Mouse (Mus musculus): Measurements from ENCODE around the gene Cyp2j9. TPM values are rescaled to one million over a fixed set of nuclear protein-coding genes. Genes with fewer than 3 reads are reported as not detected.

Cyp2j9 gene
- polyA plus RNA-seq, 1 experiment from 2014 or later: 3.0 TPM

DNA sequence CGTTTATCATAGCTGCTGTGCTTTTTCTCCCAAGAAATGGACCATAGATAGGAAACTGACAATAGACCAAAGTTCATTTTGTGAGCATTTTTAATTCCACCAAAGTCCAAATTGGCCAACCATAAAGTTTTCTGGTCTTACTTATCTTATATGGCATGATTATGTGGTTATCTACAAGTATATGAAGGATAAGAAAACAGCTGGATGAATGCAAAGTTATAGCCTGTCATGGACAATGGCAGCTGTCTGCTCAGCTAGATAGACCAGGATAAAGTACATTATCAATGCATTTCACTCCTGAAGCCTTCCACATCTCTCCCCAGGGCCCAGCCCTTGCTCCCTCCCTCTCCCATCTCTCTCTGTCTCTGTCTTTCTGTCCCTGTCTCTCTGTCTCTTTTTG lies 30.9 kb downstream of the Cyp2j9 start:
- WGBS: 85% methylated on average over 1 of the region's 1 CpGs
- no peak for ATAC-seq

GRCm38 (mm10) chr4:96559781-96560180 lies 31.6 kb downstream of the Cyp2j9 start:
- no peak overlapping the region for H3K9ac ChIP-seq (ENCODE audit: low read length)
- no peaks in the 10 kb centered on the region for H3K9me3 ChIP-seq (replicated peaks; ENCODE audit: control insufficient read depth, low read length)
- H3K27ac ChIP-seq (ENCODE audit: low read depth, low read length): no peak overlapping the region
- no peak overlapping the region for H3K4me2 ChIP-seq (ENCODE audit: low read length)
- H3K36me3 ChIP-seq (ENCODE audit: control insufficient read depth, insufficient read depth, low read length): no peaks in the 10 kb centered on the region
- peak; percentile 4 for DNase-seq (ENCODE audit: low spot score)
- no peak for ATAC-seq
- H3K4me3 ChIP-seq (ENCODE audit: low read depth, low read length): no peak overlapping the region
- WGBS: 82% methylated on average over 1 of the region's 1 CpGs
- H3K27me3 ChIP-seq (replicated peaks; ENCODE audit: control insufficient read depth, insufficient read depth, low read length): no peaks in the 10 kb centered on the region
- H3K4me1 ChIP-seq (ENCODE audit: control insufficient read depth, insufficient read depth, low read length): no peaks in the 10 kb centered on the region

More for the DNA sequence above, 30.9 kb downstream of the Cyp2j9 start:
- Histone ChIP-seq H3K4me3 (ENCODE audit: low read depth, low read length) (no peak overlapping the region), H3K36me3 (ENCODE audit: control insufficient read depth, insufficient read depth, low read length) (no peaks in the 10 kb centered on the region), H3K27ac (ENCODE audit: low read depth, low read length) (no peak overlapping the region), H3K9ac (ENCODE audit: low read length) (no peak overlapping the region), H3K9me3 (replicated peaks; ENCODE audit: control insufficient read depth, low read length) (no peaks in the 10 kb centered on the region), H3K4me1 (ENCODE audit: control insufficient read depth, insufficient read depth, low read length) (no peaks in the 10 kb centered on the region), H3K4me2 (ENCODE audit: low read length) (no peak overlapping the region), H3K27me3 (replicated peaks; ENCODE audit: control insufficient read depth, insufficient read depth, low read length) (no peaks in the 10 kb centered on the region)
- no peak for DNase-seq (ENCODE audit: low spot score)

DNA sequence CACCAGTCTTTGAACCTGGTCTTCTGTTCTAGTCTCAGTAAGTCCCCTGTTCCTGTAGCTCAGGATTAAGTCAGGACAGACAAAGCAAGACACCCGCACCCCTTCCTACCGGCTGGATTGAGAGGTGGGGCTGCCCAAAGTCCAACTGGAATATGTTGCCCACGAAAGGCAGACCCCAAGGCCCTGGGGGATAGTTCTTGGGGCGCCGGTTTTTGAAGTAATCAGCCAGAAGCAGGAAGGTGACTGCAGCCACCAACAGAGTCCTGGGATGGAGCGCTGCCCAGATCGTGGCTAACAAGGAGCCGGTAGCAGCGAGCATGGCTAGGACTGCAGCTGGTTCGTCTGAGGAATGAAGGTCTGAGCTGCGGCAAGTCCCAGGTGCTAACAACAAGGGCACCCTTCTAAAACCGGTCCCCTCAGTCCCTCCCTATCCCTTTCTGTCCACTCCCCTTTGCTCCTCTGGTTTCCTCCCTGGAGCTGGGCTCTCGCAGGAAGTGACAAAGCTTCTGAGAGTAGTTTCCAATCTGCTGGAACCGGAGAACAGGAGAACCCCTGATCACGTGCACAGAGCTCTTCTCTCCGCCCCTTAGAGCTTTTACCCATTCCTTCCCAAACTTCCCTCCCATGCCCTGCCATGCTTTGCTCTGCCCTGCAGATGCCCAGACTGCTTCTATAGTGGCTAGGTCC lies 38.1 kb downstream of the Cyp2j9 start, which contains the start of gene Cyp2j6:
TSS of gene Cyp2j6 (minus strand) at position 529 of the 687 bp plus-strand sequence.
- 7% methylated on average over 16 of the region's 16 CpGs for WGBS
- DNase-seq (ENCODE audit: low spot score) (peak; percentile 75), ATAC-seq (peak; percentile 93)
- H3K27ac ChIP-seq (ENCODE audit: low read depth, low read length): 0 out of 2 replicates have a peak within 1 kb of the TSS, but pooled peaks have one; percentile 16
- 0 out of 2 replicates have a peak, but pooled peaks cover 2% of the 10 kb centered on the region for H3K4me1 ChIP-seq (ENCODE audit: control insufficient read depth, insufficient read depth, low read length)
- no peaks in the 10 kb centered on the region for H3K36me3 ChIP-seq (ENCODE audit: control insufficient read depth, insufficient read depth, low read length)
- no peaks in the 10 kb centered on the region for H3K9me3 ChIP-seq (replicated peaks; ENCODE audit: control insufficient read depth, low read length)
- no peaks in the 10 kb centered on the region for H3K27me3 ChIP-seq (replicated peaks; ENCODE audit: control insufficient read depth, insufficient read depth, low read length)
- peak within 1 kb of the TSS; percentile 48 for H3K4me3 ChIP-seq (ENCODE audit: low read depth, low read length)
- peak within 1 kb of the TSS; percentile 68 for H3K4me2 ChIP-seq (ENCODE audit: low read length)
- peak within 1 kb of the TSS; percentile 77 for H3K9ac ChIP-seq (ENCODE audit: low read length)

GRCm38 (mm10) chr4:96551619-96552018 lies 39.8 kb downstream of the Cyp2j9 start:
- Histone ChIP-seq H3K9ac (ENCODE audit: low read length) (no peak overlapping the region), H3K27ac (ENCODE audit: low read depth, low read length) (no peak overlapping the region), H3K36me3 (ENCODE audit: control insufficient read depth, insufficient read depth, low read length) (no peaks in the 10 kb centered on the region), H3K9me3 (replicated peaks; ENCODE audit: control insufficient read depth, low read length) (no peaks in the 10 kb centered on the region), H3K4me2 (ENCODE audit: low read length) (no peak overlapping the region), H3K27me3 (replicated peaks; ENCODE audit: control insufficient read depth, insufficient read depth, low read length) (no peaks in the 10 kb centered on the region), H3K4me1 (ENCODE audit: control insufficient read depth, insufficient read depth, low read length) (0 out of 2 replicates have a peak, but pooled peaks cover 2% of the 10 kb centered on the region), H3K4me3 (ENCODE audit: low read depth, low read length) (no peak overlapping the region)
- ATAC-seq: no peak
- DNase-seq (ENCODE audit: low spot score): no peak
- WGBS: 98% methylated on average over 3 of the region's 3 CpGs

DNA sequence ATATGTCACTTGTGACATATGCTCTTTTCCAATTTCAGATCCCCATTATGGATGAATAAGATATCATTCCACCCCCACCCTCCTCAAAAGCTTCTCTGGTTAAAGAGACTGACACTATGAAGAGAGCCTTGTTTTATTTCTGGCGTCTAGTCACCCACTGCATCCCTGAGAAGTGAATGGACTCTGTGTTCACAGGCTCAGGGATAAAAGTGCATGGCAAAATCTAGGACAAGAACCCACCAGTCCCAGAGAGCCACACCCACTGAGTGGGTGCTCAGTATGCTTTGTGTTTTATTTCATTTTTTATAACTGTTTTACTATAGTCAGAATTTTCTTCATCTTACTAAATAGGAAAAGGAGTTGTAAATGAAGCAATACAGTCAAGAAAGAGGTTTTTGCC lies 45.4 kb downstream of the Cyp2j9 start:
- no peak for ATAC-seq
- Histone ChIP-seq H3K27ac (ENCODE audit: low read depth, low read length) (no peak overlapping the region), H3K27me3 (replicated peaks; ENCODE audit: control insufficient read depth, insufficient read depth, low read length) (no peaks in the 10 kb centered on the region), H3K4me2 (ENCODE audit: low read length) (no peak overlapping the region), H3K9ac (ENCODE audit: low read length) (no peak overlapping the region), H3K4me1 (ENCODE audit: control insufficient read depth, insufficient read depth, low read length) (no peaks in the 10 kb centered on the region), H3K4me3 (ENCODE audit: low read depth, low read length) (no peak overlapping the region), H3K36me3 (ENCODE audit: control insufficient read depth, insufficient read depth, low read length) (no peaks in the 10 kb centered on the region), H3K9me3 (replicated peaks; ENCODE audit: control insufficient read depth, low read length) (no peaks in the 10 kb centered on the region)
- no peak for DNase-seq (ENCODE audit: low spot score)
- WGBS: 41% methylated on average over 1 of the region's 1 CpGs

DNA sequence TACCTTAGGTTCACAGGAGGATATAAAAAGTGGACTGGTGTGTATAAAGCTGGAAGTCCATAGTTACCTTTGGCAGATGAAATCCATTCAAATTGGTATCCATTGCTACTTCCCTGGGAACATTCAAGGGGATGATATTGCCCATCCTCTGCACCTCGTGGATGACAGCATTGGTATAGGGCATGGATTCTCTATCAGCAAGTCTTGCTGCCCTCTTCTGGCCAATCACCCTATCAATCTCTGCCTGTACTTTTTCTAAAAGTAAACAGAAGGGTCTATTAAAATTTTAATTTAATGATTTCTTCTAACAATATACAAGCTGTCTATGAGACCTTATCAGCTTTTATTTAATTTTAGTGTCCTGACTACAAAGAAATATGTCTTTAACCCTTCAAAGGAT lies 65.6 kb downstream of the Cyp2j9 start:
- peak; percentile 19 for DNase-seq (ENCODE audit: low spot score)

DNA sequence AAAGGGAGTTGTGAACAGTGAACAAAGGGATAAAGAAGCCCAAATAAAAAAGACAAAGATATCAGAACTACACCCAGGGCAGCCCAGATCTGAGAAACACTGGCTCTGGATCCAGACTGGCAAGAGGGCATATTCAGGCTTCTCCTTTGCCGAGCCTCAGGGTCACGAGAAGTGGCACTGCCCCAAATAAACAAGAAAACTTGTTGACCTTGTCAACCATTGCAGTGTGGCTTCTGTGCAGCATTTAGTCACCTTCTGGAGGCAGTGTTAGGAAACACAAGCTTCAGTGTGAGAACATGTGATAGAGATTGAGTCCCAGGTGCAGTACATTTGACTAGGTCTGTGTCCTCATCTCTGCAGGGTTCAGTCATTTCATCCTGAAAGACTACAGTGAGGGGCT lies 69.1 kb downstream of the Cyp2j9 start:
- Histone ChIP-seq H3K4me2 (ENCODE audit: low read length) (no peak overlapping the region), H3K4me3 (ENCODE audit: low read depth, low read length) (no peak overlapping the region), H3K9me3 (replicated peaks; ENCODE audit: control insufficient read depth, low read length) (no peaks in the 10 kb centered on the region), H3K27ac (ENCODE audit: low read depth, low read length) (no peak overlapping the region), H3K27me3 (replicated peaks; ENCODE audit: control insufficient read depth, insufficient read depth, low read length) (no peaks in the 10 kb centered on the region), H3K36me3 (ENCODE audit: control insufficient read depth, insufficient read depth, low read length) (no peaks in the 10 kb centered on the region), H3K9ac (ENCODE audit: low read length) (no peak overlapping the region), H3K4me1 (ENCODE audit: control insufficient read depth, insufficient read depth, low read length) (no peaks in the 10 kb centered on the region)
- ATAC-seq: no peak
- no peak for DNase-seq (ENCODE audit: low spot score)
- 86% methylated on average over 2 of the region's 2 CpGs for WGBS

More for the DNA sequence above, 65.6 kb downstream of the Cyp2j9 start:
- WGBS: 17% methylated on average over 1 of the region's 1 CpGs
- H3K27ac ChIP-seq (ENCODE audit: low read depth, low read length): no peak overlapping the region
- no peak overlapping the region for H3K4me2 ChIP-seq (ENCODE audit: low read length)
- H3K4me3 ChIP-seq (ENCODE audit: low read depth, low read length): no peak overlapping the region
- H3K4me1 ChIP-seq (ENCODE audit: control insufficient read depth, insufficient read depth, low read length): no peaks in the 10 kb centered on the region
- H3K9me3 ChIP-seq (replicated peaks; ENCODE audit: control insufficient read depth, low read length): no peaks in the 10 kb centered on the region
- H3K9ac ChIP-seq (ENCODE audit: low read length): no peak overlapping the region
- no peak for ATAC-seq
- no peaks in the 10 kb centered on the region for H3K27me3 ChIP-seq (replicated peaks; ENCODE audit: control insufficient read depth, insufficient read depth, low read length)
- no peaks in the 10 kb centered on the region for H3K36me3 ChIP-seq (ENCODE audit: control insufficient read depth, insufficient read depth, low read length)

Other genes starting within 250 kb of the Cyp2j9 start
- gene Cyp2j11, start 242.9 kb downstream of the Cyp2j9 start, polyA plus RNA-seq (2014; fragmentation: Nextera tagmentation; extraction: Ambion mirVana): not detected in 2 replicates
- not detected in 2 replicates for gene Cyp2j8, start 84.2 kb downstream of the Cyp2j9 start, polyA plus RNA-seq (2014; fragmentation: Nextera tagmentation; extraction: Ambion mirVana)
- 4.3 and 4.8 TPM in 2 replicates for gene Cyp2j6, start 37.9 kb downstream of the Cyp2j9 start, polyA plus RNA-seq (2014; fragmentation: Nextera tagmentation; extraction: Ambion mirVana)
- gene Cyp2j5, start 72.6 kb upstream of the Cyp2j9 start, polyA plus RNA-seq (2014; fragmentation: Nextera tagmentation; extraction: Ambion mirVana): not detected in 2 replicates
- gene Gm12695, start 193.6 kb upstream of the Cyp2j9 start, polyA plus RNA-seq (2014; fragmentation: Nextera tagmentation; extraction: Ambion mirVana): not detected in 2 replicates